Mouse (Mus musculus): ENCODE measurements around the gene Adcy1.
"Not testable (repeated sequence)": the region's sequence is repeated elsewhere in the genome, so short reads cannot be mapped to it uniquely, and the experiment has no call there.

Adcy1 gene

DNA sequence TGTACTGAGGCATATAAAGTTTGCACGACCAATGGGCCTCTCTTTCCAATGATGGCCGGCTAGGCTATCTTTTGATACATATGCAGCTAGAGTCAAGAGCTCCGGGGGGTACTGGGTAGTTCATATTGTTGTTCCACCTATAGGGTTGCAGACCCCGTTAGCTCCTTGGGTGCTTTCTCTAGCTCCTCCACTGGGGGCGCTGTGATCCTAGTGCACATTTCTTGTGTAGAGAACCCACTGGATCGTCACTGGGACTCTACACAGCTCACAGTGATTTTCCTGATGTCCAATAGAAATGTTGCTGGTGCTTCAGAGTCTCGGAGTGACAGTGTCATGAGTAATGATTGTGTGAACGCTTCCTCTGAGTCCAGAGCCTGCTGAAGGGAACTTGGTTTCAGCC lies 158.5 kb downstream of the Adcy1 start:
- not testable (repeated sequence) for DNase-seq (ENCODE audit: low read depth)

DNA sequence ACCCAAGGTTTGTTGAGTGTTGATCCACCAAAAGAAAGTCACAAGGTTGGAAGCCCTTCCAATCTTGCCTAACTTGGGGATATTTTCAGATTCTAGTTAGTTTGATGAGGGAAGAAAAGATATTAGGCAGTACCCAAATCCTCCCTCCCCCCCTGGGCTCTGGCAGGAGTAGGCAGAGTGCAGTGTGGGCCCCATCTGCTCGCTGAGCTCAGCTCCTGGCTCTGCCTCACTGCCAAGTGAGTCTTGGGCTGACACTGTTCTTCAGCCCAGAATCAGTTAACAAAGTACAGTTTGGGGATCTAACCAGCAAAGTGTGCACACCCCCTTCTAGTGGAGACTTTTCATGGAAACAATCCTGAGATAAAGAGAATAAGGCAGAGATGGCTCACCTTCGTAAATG lies 162.9 kb downstream of the Adcy1 start:
- peak; percentile 38 for DNase-seq (ENCODE audit: low read depth)

DNA sequence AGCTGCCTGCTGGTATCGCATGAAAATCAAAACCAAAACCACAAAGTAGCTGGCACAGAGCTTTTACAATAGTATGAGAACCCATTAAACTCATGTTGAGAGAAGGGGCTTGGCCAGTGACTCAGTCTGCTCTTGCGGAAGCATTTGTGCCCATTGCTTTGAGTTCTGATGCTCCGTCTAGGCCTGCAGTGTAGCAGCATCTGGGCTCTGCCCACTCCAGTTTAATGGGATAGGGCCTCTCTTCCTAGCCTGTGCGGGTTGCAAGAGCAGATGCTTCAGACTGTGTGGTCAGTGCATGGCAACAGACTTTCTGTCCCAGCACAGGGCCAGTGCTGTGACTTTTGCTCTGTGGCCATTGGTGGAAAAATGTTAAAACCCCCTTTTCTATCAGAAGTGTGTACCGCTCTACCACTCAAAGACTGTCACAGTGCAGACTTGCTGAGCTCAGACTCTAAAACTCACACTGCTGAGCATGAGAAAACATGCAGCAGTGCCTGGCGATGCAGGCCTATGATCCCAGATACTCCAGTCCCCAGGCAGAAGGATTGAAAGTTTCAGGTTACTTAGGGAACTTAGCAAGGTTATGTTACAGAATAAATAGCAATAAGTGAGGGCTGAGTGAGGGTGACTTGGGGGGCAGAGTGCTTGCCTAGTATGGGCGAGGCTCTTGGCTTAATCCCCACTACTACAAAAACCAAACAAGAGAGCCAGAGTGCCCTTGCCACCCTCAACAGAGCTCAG lies 163.7 kb downstream of the Adcy1 start:
- DNase-seq (ENCODE audit: low read depth): peak; percentile 20

DNA sequence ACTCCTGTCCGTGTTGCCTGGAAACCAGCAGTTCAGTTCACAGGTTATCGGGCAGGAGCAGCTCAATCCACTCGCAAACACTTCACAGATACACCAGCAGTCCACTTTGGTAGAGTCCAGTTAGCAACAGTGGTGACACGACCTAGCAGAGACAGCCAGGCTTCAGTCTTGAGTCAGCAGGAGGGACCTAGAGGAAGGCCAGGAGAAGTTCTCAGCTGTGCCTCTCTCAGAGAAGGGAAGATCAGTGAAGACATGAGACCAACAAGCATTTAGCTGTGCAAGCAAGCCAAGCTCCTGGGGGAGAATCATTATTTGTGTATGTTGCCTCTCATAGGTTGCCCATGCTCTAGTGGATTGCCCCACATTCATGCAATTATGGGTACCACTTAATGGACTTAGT lies 164.8 kb downstream of the Adcy1 start:
- no peak for DNase-seq (ENCODE audit: low read depth)
